Mouse (Mus musculus): Measurements from ENCODE around the gene Syt3. TPM values are rescaled to one million over a fixed set of nuclear protein-coding genes. Genes with fewer than 3 reads are reported as not detected.

Gene Syt3
- polyA plus RNA-seq, 1 experiment from 2014 or later: 2.9 TPM

- Histone ChIP-seq H3K4me3 (ENCODE audit: low read depth, low read length) (no peak overlapping the region), H3K27ac (ENCODE audit: low read depth, low read length) (no peak overlapping the region), H3K4me2 (ENCODE audit: low read depth) (no peak overlapping the region), H3K4me1 (ENCODE audit: control insufficient read depth, insufficient read depth, low read length) (peaks cover 5% of the 10 kb centered on the region), H3K27me3 (ENCODE audit: control insufficient read depth, insufficient read depth, low read length) (peaks cover 10% of the 10 kb centered on the region; the same call in 1 of the 2 replicates), H3K36me3 (ENCODE audit: control insufficient read depth, insufficient read depth, low read length) (no peaks in the 10 kb centered on the region), H3K9ac (ENCODE audit: low read length) (no peak overlapping the region), H3K9me3 (ENCODE audit: control insufficient read depth, low read length) (no peaks in the 10 kb centered on the region)
- no peak for DNase-seq (ENCODE audit: low spot score)
- WGBS: 76% methylated on average over 9 of the region's 9 CpGs
- ATAC-seq (ENCODE audit: insufficient read depth, low FRiP score, low TSS enrichment): no peak
These were observed 50.2 kb downstream of the Syt3 start for GRCm38 (mm10) chr7:44434089-44434488.

DNA sequence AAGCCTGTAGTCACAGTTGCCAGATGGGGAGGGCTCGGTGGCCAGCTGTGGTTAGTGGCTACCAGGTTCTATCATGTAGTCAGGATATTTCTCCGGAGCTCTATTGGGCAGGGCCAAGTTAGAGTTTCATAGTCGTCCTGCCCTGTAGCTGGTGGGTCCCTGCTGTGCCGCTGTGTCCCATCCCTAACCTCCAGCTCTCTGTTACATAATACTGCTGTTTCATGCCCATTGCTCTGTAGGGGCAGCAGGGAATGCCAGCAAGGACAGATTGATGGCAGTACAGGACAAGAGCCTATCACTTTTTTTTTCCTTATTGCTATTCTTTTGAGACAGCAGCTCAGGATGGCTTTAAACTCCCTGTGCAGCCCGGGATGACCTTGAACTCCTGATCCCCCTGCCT is 51.9 kb downstream of the Syt3 start:
- 70% methylated on average over 5 of the region's 5 CpGs for WGBS
- H3K27me3 ChIP-seq (ENCODE audit: control insufficient read depth, insufficient read depth, low read length): peaks cover 15% of the 10 kb centered on the region; the same call in 1 of the 2 replicates
- H3K4me3 ChIP-seq (ENCODE audit: low read depth, low read length): no peak overlapping the region
- H3K9ac ChIP-seq (ENCODE audit: low read length): no peak overlapping the region
- DNase-seq (ENCODE audit: low spot score) (no peak), ATAC-seq (ENCODE audit: insufficient read depth, low FRiP score, low TSS enrichment) (no peak)
- no peaks in the 10 kb centered on the region for H3K36me3 ChIP-seq (ENCODE audit: control insufficient read depth, insufficient read depth, low read length)
- no peak overlapping the region for H3K27ac ChIP-seq (ENCODE audit: low read depth, low read length)
- no peaks in the 10 kb centered on the region for H3K9me3 ChIP-seq (ENCODE audit: control insufficient read depth, low read length)
- H3K4me1 ChIP-seq (ENCODE audit: control insufficient read depth, insufficient read depth, low read length): peaks cover 5% of the 10 kb centered on the region
- H3K4me2 ChIP-seq (ENCODE audit: low read depth): no peak overlapping the region

DNA sequence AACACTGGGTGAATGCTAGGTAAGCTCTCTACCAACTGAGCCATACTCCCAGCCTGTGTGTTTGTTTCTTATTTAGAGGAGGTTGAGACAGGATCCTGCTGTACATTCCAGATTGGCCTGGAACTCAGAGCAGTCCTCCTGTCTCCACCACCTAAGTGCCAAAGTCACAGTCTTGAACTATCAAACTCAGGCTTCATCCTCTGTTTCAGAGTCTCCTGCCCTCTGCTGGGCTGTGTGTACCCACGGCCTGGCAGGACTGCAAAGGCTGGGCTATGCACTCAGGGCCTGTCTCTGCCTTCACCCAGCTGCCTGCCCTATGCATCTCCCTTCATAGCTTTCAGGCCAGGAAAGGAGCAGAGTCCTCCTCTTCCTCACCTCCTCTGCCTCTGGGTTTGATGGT is 52.4 kb downstream of the Syt3 start:
- Histone ChIP-seq H3K4me2 (ENCODE audit: low read depth) (no peak overlapping the region), H3K36me3 (ENCODE audit: control insufficient read depth, insufficient read depth, low read length) (no peaks in the 10 kb centered on the region), H3K27ac (ENCODE audit: low read depth, low read length) (no peak overlapping the region), H3K9ac (ENCODE audit: low read length) (no peak overlapping the region), H3K27me3 (ENCODE audit: control insufficient read depth, insufficient read depth, low read length) (peaks cover 15% of the 10 kb centered on the region; the same call in 1 of the 2 replicates), H3K4me3 (ENCODE audit: low read depth, low read length) (no peak overlapping the region), H3K4me1 (ENCODE audit: control insufficient read depth, insufficient read depth, low read length) (peaks cover under 1% of the 10 kb centered on the region; the same call in 1 of the 2 replicates), H3K9me3 (ENCODE audit: control insufficient read depth, low read length) (no peaks in the 10 kb centered on the region)
- 28% methylated on average over 1 of the region's 1 CpGs for WGBS
- ATAC-seq (ENCODE audit: insufficient read depth, low FRiP score, low TSS enrichment) (no peak), DNase-seq (ENCODE audit: low spot score) (no peak)

DNA sequence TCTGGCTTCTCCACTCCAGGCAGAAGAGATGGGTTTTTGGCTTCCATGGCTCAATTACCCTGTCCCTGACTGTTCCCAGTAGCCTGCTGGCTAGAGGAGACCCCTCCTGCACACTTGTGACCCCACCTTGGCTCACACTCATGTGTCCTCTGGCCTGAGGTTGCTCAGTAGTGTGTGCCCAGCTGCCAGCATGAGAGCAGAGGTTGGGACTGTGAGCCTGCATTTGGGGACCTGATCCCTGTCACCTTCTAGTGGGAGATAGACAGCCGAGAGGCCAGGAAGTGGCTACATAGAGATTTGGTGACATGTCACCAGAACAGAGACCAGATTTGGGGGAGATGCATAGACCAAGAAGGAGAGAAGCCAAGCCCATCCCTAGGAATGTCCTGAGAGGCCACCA is 53.3 kb downstream of the Syt3 start:
- Histone ChIP-seq H3K27ac (ENCODE audit: low read depth, low read length) (no peak overlapping the region), H3K9ac (ENCODE audit: low read length) (no peak overlapping the region), H3K36me3 (ENCODE audit: control insufficient read depth, insufficient read depth, low read length) (no peaks in the 10 kb centered on the region), H3K27me3 (ENCODE audit: control insufficient read depth, insufficient read depth, low read length) (peaks cover 15% of the 10 kb centered on the region; the same call in 1 of the 2 replicates), H3K4me1 (ENCODE audit: control insufficient read depth, insufficient read depth, low read length) (peaks cover 5% of the 10 kb centered on the region; the same call in 1 of the 2 replicates), H3K4me3 (ENCODE audit: low read depth, low read length) (no peak overlapping the region), H3K9me3 (ENCODE audit: control insufficient read depth, low read length) (no peaks in the 10 kb centered on the region), H3K4me2 (ENCODE audit: low read depth) (no peak overlapping the region)
- ATAC-seq (ENCODE audit: insufficient read depth, low FRiP score, low TSS enrichment) (no peak), DNase-seq (ENCODE audit: low spot score) (no peak)
- WGBS: 95% methylated on average over 1 of the region's 1 CpGs

GRCm38 (mm10) chr7:44437933-44438332 is 54.0 kb downstream of the Syt3 start:
- peaks cover 18% of the 10 kb centered on the region; the same call in 1 of the 2 replicates for H3K27me3 ChIP-seq (ENCODE audit: control insufficient read depth, insufficient read depth, low read length)
- DNase-seq (ENCODE audit: low spot score) (no peak), ATAC-seq (ENCODE audit: insufficient read depth, low FRiP score, low TSS enrichment) (no peak)
- H3K4me3 ChIP-seq (ENCODE audit: low read depth, low read length): no peak overlapping the region
- H3K27ac ChIP-seq (ENCODE audit: low read depth, low read length): no peak overlapping the region
- WGBS: 76% methylated on average over 8 of the region's 8 CpGs
- peaks cover 7% of the 10 kb centered on the region; the same call in 1 of the 2 replicates for H3K4me1 ChIP-seq (ENCODE audit: control insufficient read depth, insufficient read depth, low read length)
- H3K9me3 ChIP-seq (ENCODE audit: control insufficient read depth, low read length): no peaks in the 10 kb centered on the region
- H3K4me2 ChIP-seq (ENCODE audit: low read depth): no peak overlapping the region
- H3K9ac ChIP-seq (ENCODE audit: low read length): no peak overlapping the region
- no peaks in the 10 kb centered on the region for H3K36me3 ChIP-seq (ENCODE audit: control insufficient read depth, insufficient read depth, low read length)

- Histone ChIP-seq H3K36me3 (ENCODE audit: control insufficient read depth, insufficient read depth, low read length) (no peaks in the 10 kb centered on the region), H3K27ac (ENCODE audit: low read depth, low read length) (no peak overlapping the region), H3K4me3 (ENCODE audit: low read depth, low read length) (no peak overlapping the region), H3K4me1 (ENCODE audit: control insufficient read depth, insufficient read depth, low read length) (peaks cover 15% of the 10 kb centered on the region; the same call in 1 of the 2 replicates), H3K9ac (ENCODE audit: low read length) (no peak overlapping the region), H3K9me3 (ENCODE audit: control insufficient read depth, low read length) (no peaks in the 10 kb centered on the region), H3K4me2 (ENCODE audit: low read depth) (no peak overlapping the region), H3K27me3 (ENCODE audit: control insufficient read depth, insufficient read depth, low read length) (peaks cover 29% of the 10 kb centered on the region)
- DNase-seq (ENCODE audit: low spot score) (no peak), ATAC-seq (ENCODE audit: insufficient read depth, low FRiP score, low TSS enrichment) (no peak)
- WGBS: 65% methylated on average over 2 of the region's 2 CpGs
These were observed 55.8 kb downstream of the Syt3 start for GRCm38 (mm10) chr7:44439696-44440095.

GRCm38 (mm10) chr7:44440479-44440878 is 56.6 kb downstream of the Syt3 start:
- WGBS: 91% methylated on average over 1 of the region's 1 CpGs
- H3K27ac ChIP-seq (ENCODE audit: low read depth, low read length): no peak overlapping the region
- H3K4me1 ChIP-seq (ENCODE audit: control insufficient read depth, insufficient read depth, low read length): peaks cover 21% of the 10 kb centered on the region; the same call in 1 of the 2 replicates
- H3K9ac ChIP-seq (ENCODE audit: low read length): no peak overlapping the region
- H3K9me3 ChIP-seq (ENCODE audit: control insufficient read depth, low read length): no peaks in the 10 kb centered on the region
- no peaks in the 10 kb centered on the region for H3K36me3 ChIP-seq (ENCODE audit: control insufficient read depth, insufficient read depth, low read length)
- H3K4me3 ChIP-seq (ENCODE audit: low read depth, low read length): no peak overlapping the region
- H3K4me2 ChIP-seq (ENCODE audit: low read depth): no peak overlapping the region
- DNase-seq (ENCODE audit: low spot score): no peak
- ATAC-seq (ENCODE audit: insufficient read depth, low FRiP score, low TSS enrichment): no peak
- H3K27me3 ChIP-seq (ENCODE audit: control insufficient read depth, insufficient read depth, low read length): peaks cover 37% of the 10 kb centered on the region

DNA sequence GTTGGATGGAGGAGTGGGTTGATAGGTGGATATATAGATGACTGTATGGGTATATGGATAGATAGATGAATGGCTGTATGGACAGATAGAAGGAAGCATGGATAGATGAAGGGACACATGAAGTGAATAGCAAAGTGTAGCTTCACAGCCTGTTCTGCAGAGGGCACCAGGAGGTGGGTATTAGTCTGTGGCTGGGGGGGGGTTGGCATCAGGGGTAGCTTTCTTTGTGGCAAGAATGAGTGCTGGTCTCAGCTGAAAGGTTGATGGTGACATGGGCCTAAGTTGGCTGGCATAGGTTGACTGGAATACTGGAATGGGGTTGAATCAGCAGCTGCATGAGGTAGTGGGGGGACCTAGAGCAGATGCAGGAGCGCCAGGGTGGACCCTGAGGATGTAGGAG is 57.3 kb downstream of the Syt3 start:
- ATAC-seq (ENCODE audit: insufficient read depth, low FRiP score, low TSS enrichment) (no peak), DNase-seq (ENCODE audit: low spot score) (no peak)
- no peak overlapping the region for H3K9ac ChIP-seq (ENCODE audit: low read length)
- H3K27me3 ChIP-seq (ENCODE audit: control insufficient read depth, insufficient read depth, low read length): peaks cover 38% of the 10 kb centered on the region
- no peak overlapping the region for H3K27ac ChIP-seq (ENCODE audit: low read depth, low read length)
- no peaks in the 10 kb centered on the region for H3K36me3 ChIP-seq (ENCODE audit: control insufficient read depth, insufficient read depth, low read length)
- H3K4me1 ChIP-seq (ENCODE audit: control insufficient read depth, insufficient read depth, low read length): peaks cover 21% of the 10 kb centered on the region; the same call in 1 of the 2 replicates
- no peaks in the 10 kb centered on the region for H3K9me3 ChIP-seq (ENCODE audit: control insufficient read depth, low read length)
- H3K4me2 ChIP-seq (ENCODE audit: low read depth): peak overlapping the region; percentile 81; the same call in 1 of the 2 replicates
- no peak overlapping the region for H3K4me3 ChIP-seq (ENCODE audit: low read depth, low read length)
- WGBS: no CpG with 5 or more reads among the region's 1 CpGs

DNA sequence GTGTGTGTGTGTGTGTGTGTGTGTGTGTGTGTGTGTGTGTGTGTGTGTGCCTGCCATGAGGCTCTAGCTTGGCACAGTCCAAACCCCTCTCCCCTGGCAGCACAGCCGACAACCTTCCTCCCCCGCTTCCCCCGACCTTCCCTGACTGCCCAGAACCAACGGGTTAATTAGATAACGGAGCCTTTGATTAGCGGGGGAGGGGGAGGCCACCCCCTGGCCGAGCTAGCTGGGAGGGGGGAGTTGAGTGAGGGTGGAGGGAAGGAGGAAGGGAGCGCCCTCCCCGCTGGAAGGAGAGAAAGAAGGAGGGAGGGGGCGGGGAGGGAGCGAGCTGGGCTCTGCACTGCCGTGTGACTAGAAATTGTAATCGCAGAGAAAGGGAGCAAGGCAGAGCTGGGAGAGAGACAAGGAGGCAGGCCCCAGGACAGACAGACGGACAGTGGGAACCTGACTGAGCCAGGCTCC is 57.8 kb downstream of the Syt3 start:
- Histone ChIP-seq H3K27ac (ENCODE audit: low read depth, low read length) (peak overlapping the region; percentile 83), H3K4me1 (ENCODE audit: control insufficient read depth, insufficient read depth, low read length) (peaks cover 21% of the 10 kb centered on the region; the same call in 1 of the 2 replicates), H3K9me3 (ENCODE audit: control insufficient read depth, low read length) (no peaks in the 10 kb centered on the region), H3K9ac (ENCODE audit: low read length) (peak overlapping the region; percentile 93), H3K36me3 (ENCODE audit: control insufficient read depth, insufficient read depth, low read length) (no peaks in the 10 kb centered on the region; the same call in 1 of the 2 replicates), H3K4me2 (ENCODE audit: low read depth) (peak overlapping the region; percentile 81), H3K27me3 (ENCODE audit: control insufficient read depth, insufficient read depth, low read length) (peaks cover 42% of the 10 kb centered on the region), H3K4me3 (ENCODE audit: low read depth, low read length) (peak overlapping the region; percentile 54)
- 2% methylated on average over 14 of the region's 14 CpGs for WGBS
- ATAC-seq (ENCODE audit: insufficient read depth, low FRiP score, low TSS enrichment) (peak; percentile 62), DNase-seq (ENCODE audit: low spot score) (peak; percentile 76)

Measured in neural tube, embryonic 11.5 days (tissue).